Mouse (Mus musculus): Measurements from ENCODE around the gene Bpifc. TPM values are rescaled to one million over a fixed set of nuclear protein-coding genes. Genes with fewer than 3 reads are reported as not detected.

Gene Bpifc
- polyA plus RNA-seq, 1 experiment from 2014 or later = not detected

DNA sequence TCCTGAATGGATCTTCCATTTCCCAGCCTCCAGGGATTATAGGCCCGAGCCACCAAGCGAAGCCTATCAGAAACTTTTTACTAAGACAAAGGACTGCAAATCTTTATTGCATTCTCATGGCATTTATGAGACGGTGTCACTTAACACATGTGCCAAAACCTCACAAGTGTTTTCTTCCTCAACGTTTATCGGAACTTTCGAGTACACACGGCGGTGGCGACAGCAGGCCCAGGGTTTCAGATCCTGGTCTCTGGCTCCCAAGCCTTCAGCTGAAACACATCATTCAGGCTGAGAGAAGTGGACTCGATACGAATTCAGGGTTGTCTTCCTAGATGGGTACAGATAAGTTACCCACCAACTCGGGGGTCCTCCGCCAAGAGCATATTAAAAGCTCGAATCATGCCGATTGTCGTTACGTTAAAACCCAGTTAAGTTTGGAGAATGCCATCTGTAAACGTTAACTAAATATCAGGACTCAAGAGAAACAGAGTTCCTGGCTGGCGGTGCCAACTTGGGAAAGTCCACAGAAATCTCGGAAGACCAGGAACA, 54.8 kb downstream of the Bpifc start:
- WGBS (ENCODE audit: insufficient replicate concordance) = 4% methylated on average over 20 of the region's 20 CpGs
- ATAC-seq (replicated peaks; ENCODE audit: insufficient number of reproducible peaks, low FRiP score, low TSS enrichment) = no peak
- H3K4me2 ChIP-seq = peak overlapping the region; percentile 90
- H3K9ac ChIP-seq (ENCODE audit: low read depth, low read length) = peak overlapping the region; percentile 98
- peaks cover 17% of the 10 kb centered on the region for H3K36me3 ChIP-seq (ENCODE audit: control insufficient read depth, insufficient read depth, low read length)
- H3K4me3 ChIP-seq (ENCODE audit: low read depth, low read length) = peak overlapping the region; percentile 98
- H3K4me1 ChIP-seq (ENCODE audit: control insufficient read depth, insufficient read depth, low read length) = no peaks in the 10 kb centered on the region
- H3K9me3 ChIP-seq (replicated peaks; ENCODE audit: control insufficient read depth, low read length) = no peaks in the 10 kb centered on the region
- peak overlapping the region; percentile 74; the same call in 1 of the 2 replicates for H3K27ac ChIP-seq (ENCODE audit: low read depth, low read length)
- no peaks in the 10 kb centered on the region; the same call in 1 of the 2 replicates for H3K27me3 ChIP-seq (ENCODE audit: control insufficient read depth, insufficient read depth, low read length)

DNA sequence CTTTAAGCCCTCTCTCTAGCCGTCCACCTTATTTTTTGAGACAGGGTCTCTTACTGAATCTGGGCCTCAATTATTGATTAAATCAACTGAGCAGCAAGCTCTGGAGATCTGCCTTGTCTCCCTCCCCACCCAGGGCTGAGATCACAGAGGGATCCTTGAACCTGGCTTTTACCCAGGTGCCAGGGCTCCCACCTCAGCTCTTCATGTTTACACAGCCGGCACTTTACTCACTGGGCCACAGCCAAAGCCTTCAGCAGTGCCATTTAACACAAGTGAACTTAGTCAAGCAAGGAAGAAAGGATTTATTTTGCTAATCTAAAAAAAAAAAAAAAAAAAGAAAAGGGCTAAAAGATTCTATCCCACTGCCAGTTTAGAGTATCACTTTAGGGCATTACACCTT, 57.3 kb downstream of the Bpifc start:
- WGBS (ENCODE audit: insufficient replicate concordance) = 83% methylated on average over 2 of the region's 2 CpGs
- no peaks in the 10 kb centered on the region for H3K4me1 ChIP-seq (ENCODE audit: control insufficient read depth, insufficient read depth, low read length)
- no peaks in the 10 kb centered on the region for H3K9me3 ChIP-seq (replicated peaks; ENCODE audit: control insufficient read depth, low read length)
- H3K27ac ChIP-seq (ENCODE audit: low read depth, low read length) = no peak overlapping the region
- no peak overlapping the region for H3K9ac ChIP-seq (ENCODE audit: low read depth, low read length)
- H3K36me3 ChIP-seq (ENCODE audit: control insufficient read depth, insufficient read depth, low read length) = peaks cover 26% of the 10 kb centered on the region
- no peaks in the 10 kb centered on the region for H3K27me3 ChIP-seq (ENCODE audit: control insufficient read depth, insufficient read depth, low read length)
- no peak overlapping the region for H3K4me3 ChIP-seq (ENCODE audit: low read depth, low read length)
- ATAC-seq (replicated peaks; ENCODE audit: insufficient number of reproducible peaks, low FRiP score, low TSS enrichment) = no peak
- no peak overlapping the region for H3K4me2 ChIP-seq

DNA sequence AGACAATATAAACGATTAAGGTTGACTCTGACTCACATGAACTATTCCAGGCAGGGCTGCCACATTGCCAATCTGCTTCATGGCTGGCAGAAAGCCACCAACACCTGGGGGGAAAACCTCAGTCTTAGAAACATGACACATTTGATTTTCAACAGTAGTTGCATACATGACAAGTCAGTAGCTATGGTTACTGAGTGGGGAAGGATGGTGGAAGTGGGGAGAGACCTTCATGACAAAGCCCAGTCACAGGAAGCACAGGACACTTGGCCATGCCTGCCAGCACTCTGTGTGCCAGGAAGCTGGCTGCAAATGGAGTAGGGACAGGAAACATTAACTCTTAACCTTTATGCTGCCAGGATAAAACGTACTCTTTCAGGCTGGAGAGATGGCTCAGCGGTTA, 58.3 kb downstream of the Bpifc start:
- peaks cover 27% of the 10 kb centered on the region for H3K36me3 ChIP-seq (ENCODE audit: control insufficient read depth, insufficient read depth, low read length)
- 79% methylated on average over 3 of the region's 3 CpGs for WGBS (ENCODE audit: insufficient replicate concordance)
- no peak overlapping the region for H3K4me3 ChIP-seq (ENCODE audit: low read depth, low read length)
- H3K27ac ChIP-seq (ENCODE audit: low read depth, low read length) = no peak overlapping the region
- H3K4me2 ChIP-seq = no peak overlapping the region
- no peak for ATAC-seq (replicated peaks; ENCODE audit: insufficient number of reproducible peaks, low FRiP score, low TSS enrichment)
- no peak overlapping the region for H3K9ac ChIP-seq (ENCODE audit: low read depth, low read length)
- no peaks in the 10 kb centered on the region for H3K9me3 ChIP-seq (replicated peaks; ENCODE audit: control insufficient read depth, low read length)
- H3K4me1 ChIP-seq (ENCODE audit: control insufficient read depth, insufficient read depth, low read length) = no peaks in the 10 kb centered on the region
- H3K27me3 ChIP-seq (ENCODE audit: control insufficient read depth, insufficient read depth, low read length) = no peaks in the 10 kb centered on the region

DNA sequence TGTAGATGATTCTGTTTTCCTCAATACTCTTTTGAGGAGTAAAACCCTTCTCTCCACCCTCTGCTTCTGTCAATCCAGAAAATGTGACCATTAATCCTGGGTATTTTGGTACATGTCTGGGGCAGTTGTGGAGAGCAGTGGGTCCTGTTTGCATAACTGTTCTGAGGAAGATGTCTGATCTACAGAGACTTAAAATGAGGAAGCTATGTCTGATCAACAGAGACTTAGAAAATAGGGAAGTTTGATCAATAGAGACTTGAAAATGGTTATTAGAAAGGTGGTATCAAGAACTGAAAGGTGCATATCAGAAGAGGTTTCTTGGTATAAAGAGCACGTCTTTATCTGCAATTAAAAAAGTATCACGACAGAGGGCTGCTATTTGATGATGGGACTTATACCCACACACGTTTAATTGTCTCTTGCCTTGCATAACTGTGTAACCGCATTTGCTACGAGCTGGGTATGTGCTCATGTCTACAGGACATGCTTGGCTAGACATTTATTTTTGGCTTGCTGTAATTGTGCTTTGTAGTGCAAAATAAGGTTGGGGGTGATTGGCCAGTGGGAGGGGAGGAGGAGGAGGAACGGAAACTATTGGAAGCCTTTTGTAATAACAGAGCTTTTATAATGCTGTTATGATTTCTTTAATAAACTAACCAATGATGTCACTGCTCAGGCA, 59.8 kb downstream of the Bpifc start:
- WGBS (ENCODE audit: insufficient replicate concordance) = 90% methylated on average over 6 of the region's 6 CpGs
- no peak for ATAC-seq (replicated peaks; ENCODE audit: insufficient number of reproducible peaks, low FRiP score, low TSS enrichment)
- H3K36me3 ChIP-seq (ENCODE audit: control insufficient read depth, insufficient read depth, low read length) = peaks cover 27% of the 10 kb centered on the region

DNA sequence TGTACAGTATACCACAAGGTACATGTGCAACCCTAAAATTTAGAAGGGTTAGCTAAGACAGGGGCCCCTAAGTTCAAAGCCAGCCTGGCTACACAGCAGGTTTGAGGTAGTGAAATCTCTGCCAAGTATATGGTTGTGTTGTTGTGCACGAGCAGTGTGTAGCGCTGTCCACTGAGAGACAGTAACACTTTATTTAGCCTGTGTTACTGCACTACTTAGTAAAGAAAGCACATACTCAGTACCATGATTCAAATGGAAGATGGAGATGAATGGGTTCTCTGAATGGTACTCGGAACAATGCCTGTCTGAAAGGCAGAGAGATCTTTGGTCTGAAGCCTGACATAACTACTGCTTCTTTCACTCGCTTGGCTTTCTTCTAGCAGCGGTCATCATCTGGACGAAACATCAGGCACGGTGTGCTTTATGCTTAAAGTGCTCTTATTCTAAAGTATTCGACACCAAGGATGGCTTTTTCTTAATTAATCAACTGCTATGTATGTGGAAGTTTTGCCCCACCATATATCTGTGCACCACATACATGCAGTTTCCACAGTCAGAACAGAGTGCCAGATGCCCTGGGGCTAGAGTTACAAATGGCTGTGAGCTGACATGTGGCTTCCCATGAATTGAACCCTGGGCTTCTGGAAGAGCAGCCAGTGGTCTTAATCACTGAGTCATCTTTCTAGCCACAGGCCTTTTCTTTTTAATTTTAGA, 63.1 kb downstream of the Bpifc start:
- H3K4me2 ChIP-seq = no peak overlapping the region
- no peaks in the 10 kb centered on the region for H3K27me3 ChIP-seq (ENCODE audit: control insufficient read depth, insufficient read depth, low read length)
- no peak overlapping the region for H3K4me3 ChIP-seq (ENCODE audit: low read depth, low read length)
- WGBS (ENCODE audit: insufficient replicate concordance) = 95% methylated on average over 8 of the region's 8 CpGs
- H3K36me3 ChIP-seq (ENCODE audit: control insufficient read depth, insufficient read depth, low read length) = peaks cover 34% of the 10 kb centered on the region
- no peak overlapping the region for H3K9ac ChIP-seq (ENCODE audit: low read depth, low read length)
- no peak for ATAC-seq (replicated peaks; ENCODE audit: insufficient number of reproducible peaks, low FRiP score, low TSS enrichment)
- H3K9me3 ChIP-seq (replicated peaks; ENCODE audit: control insufficient read depth, low read length) = no peaks in the 10 kb centered on the region
- no peaks in the 10 kb centered on the region for H3K4me1 ChIP-seq (ENCODE audit: control insufficient read depth, insufficient read depth, low read length)
- H3K27ac ChIP-seq (ENCODE audit: low read depth, low read length) = no peak overlapping the region

More for the DNA sequence above, 59.8 kb downstream of the Bpifc start:
- Histone ChIP-seq H3K4me1 (ENCODE audit: control insufficient read depth, insufficient read depth, low read length) (no peaks in the 10 kb centered on the region), H3K9ac (ENCODE audit: low read depth, low read length) (no peak overlapping the region), H3K9me3 (replicated peaks; ENCODE audit: control insufficient read depth, low read length) (no peaks in the 10 kb centered on the region), H3K27ac (ENCODE audit: low read depth, low read length) (no peak overlapping the region), H3K4me2 (no peak overlapping the region), H3K4me3 (ENCODE audit: low read depth, low read length) (no peak overlapping the region), H3K27me3 (ENCODE audit: control insufficient read depth, insufficient read depth, low read length) (no peaks in the 10 kb centered on the region)

DNA sequence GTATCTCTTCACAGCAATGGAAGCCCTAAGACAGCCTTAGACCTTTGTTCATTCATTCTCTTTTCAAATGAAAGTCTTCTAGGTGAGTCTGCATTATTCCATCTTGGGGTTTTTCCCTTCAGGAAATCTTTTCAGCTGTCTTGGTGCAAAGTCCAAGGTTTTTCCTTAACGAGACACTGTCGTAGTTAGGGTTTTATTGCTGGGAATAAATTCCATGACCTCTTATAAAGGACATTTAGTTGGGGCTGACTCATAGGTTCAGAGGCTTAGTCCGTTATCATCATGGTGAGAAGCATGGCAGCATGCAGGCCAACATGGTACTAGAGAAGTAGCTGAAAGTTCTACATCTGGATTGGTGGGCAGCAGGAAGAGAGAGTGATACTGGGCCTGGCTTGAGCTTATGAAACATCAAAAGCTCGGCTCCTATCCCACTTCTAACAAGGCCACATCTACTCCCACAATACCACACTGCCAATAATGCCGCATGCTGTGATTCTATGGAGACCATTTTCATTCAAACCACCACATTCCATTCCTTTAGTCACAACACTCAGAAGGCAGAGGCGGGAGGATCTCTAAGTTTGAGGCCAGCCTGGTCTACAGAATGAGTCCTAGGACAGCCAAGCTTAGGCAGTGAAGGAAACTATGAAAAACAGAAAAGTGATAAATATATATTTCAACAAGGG, 75.3 kb downstream of the Bpifc start:
- H3K4me2 ChIP-seq = no peak overlapping the region
- H3K27ac ChIP-seq (ENCODE audit: low read depth, low read length) = no peak overlapping the region
- H3K27me3 ChIP-seq (ENCODE audit: control insufficient read depth, insufficient read depth, low read length) = no peaks in the 10 kb centered on the region
- ATAC-seq (replicated peaks; ENCODE audit: insufficient number of reproducible peaks, low FRiP score, low TSS enrichment) = no peak
- H3K9ac ChIP-seq (ENCODE audit: low read depth, low read length) = no peak overlapping the region
- peaks cover 37% of the 10 kb centered on the region for H3K36me3 ChIP-seq (ENCODE audit: control insufficient read depth, insufficient read depth, low read length)
- WGBS (ENCODE audit: insufficient replicate concordance) = 94% methylated on average over 6 of the region's 6 CpGs
- H3K9me3 ChIP-seq (replicated peaks; ENCODE audit: control insufficient read depth, low read length) = peaks cover 2% of the 10 kb centered on the region; the same call in 1 of the 2 replicates
- H3K4me3 ChIP-seq (ENCODE audit: low read depth, low read length) = no peak overlapping the region
- H3K4me1 ChIP-seq (ENCODE audit: control insufficient read depth, insufficient read depth, low read length) = no peaks in the 10 kb centered on the region

DNA sequence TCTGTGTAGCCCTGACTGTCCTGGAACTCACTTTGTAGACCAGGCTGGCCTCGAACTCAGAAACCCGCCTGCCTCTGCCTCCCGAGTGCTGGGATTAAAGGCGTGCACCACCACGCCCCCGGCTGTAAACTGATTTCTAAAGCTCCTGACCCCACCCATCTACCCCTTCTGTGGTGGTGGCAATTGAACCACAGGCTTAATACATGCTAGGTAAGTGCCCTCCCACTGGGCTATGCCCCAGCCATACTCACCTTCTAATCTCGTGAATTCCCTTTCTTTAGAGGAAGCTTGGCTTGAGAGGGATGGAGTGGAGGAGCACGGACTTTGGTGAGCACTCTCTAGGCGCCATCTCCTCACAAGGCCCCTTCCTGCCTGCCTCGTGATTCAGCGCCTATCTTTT, 81.7 kb downstream of the Bpifc start:
- 77% methylated on average over 11 of the region's 11 CpGs for WGBS (ENCODE audit: insufficient replicate concordance)
- H3K36me3 ChIP-seq (ENCODE audit: control insufficient read depth, insufficient read depth, low read length) = no peaks in the 10 kb centered on the region
- no peaks in the 10 kb centered on the region for H3K9me3 ChIP-seq (replicated peaks; ENCODE audit: control insufficient read depth, low read length)
- ATAC-seq (replicated peaks; ENCODE audit: insufficient number of reproducible peaks, low FRiP score, low TSS enrichment) = no peak
- H3K4me2 ChIP-seq = no peak overlapping the region
- H3K27ac ChIP-seq (ENCODE audit: low read depth, low read length) = no peak overlapping the region
- H3K4me3 ChIP-seq (ENCODE audit: low read depth, low read length) = no peak overlapping the region
- peaks cover 15% of the 10 kb centered on the region for H3K27me3 ChIP-seq (ENCODE audit: control insufficient read depth, insufficient read depth, low read length)
- H3K9ac ChIP-seq (ENCODE audit: low read depth, low read length) = no peak overlapping the region
- 0 out of 2 replicates have a peak, but pooled peaks cover 4% of the 10 kb centered on the region for H3K4me1 ChIP-seq (ENCODE audit: control insufficient read depth, insufficient read depth, low read length)

DNA sequence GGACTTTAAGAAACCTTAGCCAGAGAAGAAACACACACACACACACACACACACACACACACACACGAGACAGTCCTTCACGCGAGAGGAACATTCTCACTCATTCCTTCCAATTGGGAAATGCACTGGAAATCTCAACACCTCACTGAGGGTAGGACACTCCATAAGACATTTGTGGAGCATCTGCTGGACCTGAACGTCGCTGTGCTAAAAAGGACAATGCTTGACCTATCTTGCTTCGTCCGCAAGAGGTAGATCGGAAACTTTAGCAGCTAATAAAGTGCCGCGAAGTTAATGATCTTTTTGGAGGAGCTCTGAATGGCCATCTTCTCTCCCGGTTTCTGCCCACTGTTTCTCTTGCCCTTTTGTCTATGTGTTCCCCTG, 82.5 kb downstream of the Bpifc start:
- Histone ChIP-seq H3K9me3 (replicated peaks; ENCODE audit: control insufficient read depth, low read length) (no peaks in the 10 kb centered on the region), H3K27ac (ENCODE audit: low read depth, low read length) (no peak overlapping the region), H3K9ac (ENCODE audit: low read depth, low read length) (no peak overlapping the region), H3K4me2 (peak overlapping the region; percentile 92), H3K36me3 (ENCODE audit: control insufficient read depth, insufficient read depth, low read length) (no peaks in the 10 kb centered on the region), H3K27me3 (ENCODE audit: control insufficient read depth, insufficient read depth, low read length) (peaks cover 15% of the 10 kb centered on the region), H3K4me3 (ENCODE audit: low read depth, low read length) (no peak overlapping the region), H3K4me1 (ENCODE audit: control insufficient read depth, insufficient read depth, low read length) (0 out of 2 replicates have a peak, but pooled peaks cover 4% of the 10 kb centered on the region)
- no peak for ATAC-seq (replicated peaks; ENCODE audit: insufficient number of reproducible peaks, low FRiP score, low TSS enrichment)
- 54% methylated on average over 11 of the region's 11 CpGs for WGBS (ENCODE audit: insufficient replicate concordance)
